Mouse (Mus musculus) thymus, postnatal 10 days (tissue): ENCODE measurements at regions not wholly inside any gene's neighbourhood (a gene's known extent, or its start where the extent isn't known, plus 50 kb on each side); places are given as distances from the start of the nearest gene placed in this dataset.

Source experiments
- DNase-seq, 2 experiments: peaks; one replicate each; pipeline ENCODE4 v3.0.0; 2021; ENCODE audit warnings: low spot score in 2 of 2

GRCm38 (mm10) chr9:112725103-112725502, 489.4 kb upstream of the Arpp21 start:
- DNase-seq, result no peak

- no peak for DNase-seq
These were observed 487.6 kb upstream of the Arpp21 start for GRCm38 (mm10) chr9:112723346-112723745.

- DNase-seq, result no peak
These were observed 486.8 kb upstream of the Arpp21 start for GRCm38 (mm10) chr9:112722501-112722900.

- DNase-seq, result no peak
These were observed 479.5 kb upstream of the Arpp21 start for GRCm38 (mm10) chr9:112715197-112715762.

- no peak for DNase-seq
These were observed 443.1 kb upstream of the Arpp21 start for GRCm38 (mm10) chr9:112678866-112679265.

GRCm38 (mm10) chr9:112675232-112675631, 439.5 kb upstream of the Arpp21 start:
- DNase-seq, result no peak
